Mouse (Mus musculus) lung, embryonic 15.5 days (tissue): ENCODE measurements around the gene Ptgdr. TPM values are rescaled to one million over a fixed set of nuclear protein-coding genes. Genes with fewer than 3 reads are reported as not detected.
"Not testable (repeated sequence)": the region's sequence is repeated elsewhere in the genome, so short reads cannot be mapped to it uniquely, and the experiment has no call there.

Experiments used
- ATAC-seq: fragments of 200-750 bp; cut with Nextera tagmentation; 2 replicates; pipeline ENCODE4 v1.8.0; 2017; ENCODE audit warnings: moderate number of reproducible peaks, borderline replicate concordance; ENCODE audit not compliant: low FRiP score, low TSS enrichment; ENCODE audit errors: extremely low read depth
- H3K27ac ChIP-seq: fragments of 300-500 bp; sonication (generic); 2 replicates; pipeline ENCODE4 v1.5.1; 2015; ENCODE audit warnings: moderate library complexity, mild to moderate bottlenecking, inconsistent platforms
- H3K27me3 ChIP-seq: fragments of 300-500 bp; sonication (generic); 2 replicates; pipeline ENCODE4 v1.6.1; 2015; ENCODE audit warnings: inconsistent platforms
- H3K36me3 ChIP-seq: fragments of 300-500 bp; sonication (generic); 2 replicates; pipeline ENCODE4 v1.6.1; 2015; ENCODE audit warnings: inconsistent platforms
- H3K4me1 ChIP-seq: fragments of 300-500 bp; sonication (generic); 2 replicates; pipeline ENCODE4 v1.6.1; 2015; ENCODE audit warnings: inconsistent platforms
- H3K4me2 ChIP-seq: fragments of 300-500 bp; sonication (generic); 2 replicates; pipeline ENCODE4 v1.6.1; 2015; ENCODE audit warnings: inconsistent platforms, mild to moderate bottlenecking, moderate library complexity
- H3K4me3 ChIP-seq: fragments of 300-500 bp; sonication (generic); 2 replicates; pipeline ENCODE4 v1.5.1; 2015; ENCODE audit warnings: mild to moderate bottlenecking, inconsistent platforms
- H3K9ac ChIP-seq: fragments of 300-500 bp; sonication (generic); 2 replicates; pipeline ENCODE4 v1.6.1; 2015; ENCODE audit warnings: inconsistent platforms
- H3K9me3 ChIP-seq: fragments of 300-500 bp; sonication (generic); 2 replicates; pipeline ENCODE4 v1.6.1; 2016; ENCODE audit warnings: inconsistent platforms
- WGBS: fragments of 180-500 bp; shearing (Covaris S2); methylation state at CpG from one replicate; pipeline ENCODE4 v1.1.7; 2015; 5-methylcytosine and 5-hydroxymethylcytosine counted together
- polyA plus RNA-seq: library from polyadenylated mRNA; unstranded; fragments of >200 nt; fragmentation: Nextera tagmentation; extraction: Ambion mirVana; gene quantifications from 2 replicates; pipeline ENCODE4 v1.2.1, GENCODE M21; 2015

Ptgdr gene
- 0.09 and 0.11 TPM in 2 replicates for polyA plus RNA-seq

DNA sequence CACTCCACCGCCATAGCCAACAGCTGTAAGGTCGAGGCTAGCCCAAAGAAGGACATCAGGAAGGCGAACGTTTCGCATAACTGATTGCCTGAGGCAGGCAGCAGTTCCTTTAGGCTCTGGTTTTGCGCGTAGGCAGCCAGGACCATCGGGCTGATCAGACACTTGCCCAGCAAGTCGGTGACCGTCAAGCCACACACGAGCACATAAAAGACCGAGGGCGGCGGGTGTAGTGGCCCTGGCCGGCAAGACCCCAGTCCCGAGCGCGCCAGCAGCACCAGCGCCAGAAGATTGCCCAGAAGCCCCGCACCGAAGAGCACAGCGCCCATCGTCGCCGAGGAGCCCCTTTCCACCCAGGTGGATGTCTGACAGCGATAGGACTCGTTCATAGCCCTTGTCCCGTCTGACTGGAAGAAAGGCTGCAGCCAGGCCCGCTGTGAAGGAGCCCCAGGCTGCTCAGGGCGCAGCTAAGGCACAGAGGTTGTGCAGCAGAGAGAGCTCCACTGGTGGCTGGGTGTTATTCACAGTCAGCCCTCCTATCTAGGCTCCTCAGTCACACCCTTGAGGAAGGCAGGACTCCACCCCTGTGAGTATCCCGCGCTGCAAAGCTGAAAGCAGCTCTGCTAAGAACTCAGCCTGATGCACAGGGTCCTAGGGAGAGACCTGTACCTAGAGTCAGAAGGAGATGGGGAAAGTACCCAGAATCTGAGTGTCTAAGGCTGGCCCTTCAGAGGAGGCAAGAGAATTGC is at the start of gene Ptgdr:
TSS of gene Ptgdr (minus strand) at position 508 of the 746 bp plus-strand sequence.
- ATAC-seq, result no peak
- Histone ChIP-seq H3K27me3 (peaks cover 22% of the 10 kb centered on the region), H3K4me1 (peaks cover 10% of the 10 kb centered on the region; the same call in 1 of the 2 replicates), H3K9ac (no peak within 1 kb of the TSS), H3K4me3 (peak within 1 kb of the TSS; percentile 21), H3K36me3 (no peaks in the 10 kb centered on the region), H3K27ac (no peak within 1 kb of the TSS), H3K4me2 (peak within 1 kb of the TSS; percentile 53), H3K9me3 (no peaks in the 10 kb centered on the region)
- WGBS, result 2% methylated on average over 32 of the region's 32 CpGs

DNA sequence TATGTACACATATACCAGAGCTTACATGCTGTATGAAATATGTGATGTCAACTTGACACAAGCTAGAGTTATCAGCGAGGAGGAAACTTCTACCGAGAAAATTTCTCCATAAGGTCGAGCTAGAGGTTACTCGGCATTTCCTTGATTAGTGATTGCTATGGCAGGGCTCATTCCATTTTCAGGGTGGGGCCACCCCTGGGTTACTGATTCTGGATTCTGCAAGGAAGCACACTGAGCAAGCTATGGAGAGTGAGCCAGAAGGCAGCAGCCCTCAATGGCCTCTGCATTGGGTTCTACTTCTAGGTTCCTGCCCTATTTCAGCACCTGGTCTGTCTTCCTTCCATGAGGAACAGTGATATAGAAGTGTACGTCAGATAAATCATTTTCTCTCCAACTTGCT is 48.6 kb upstream of the Ptgdr start:
- Histone ChIP-seq H3K4me1 (no peaks in the 10 kb centered on the region), H3K9me3 (no peaks in the 10 kb centered on the region), H3K36me3 (no peaks in the 10 kb centered on the region), H3K27me3 (no peaks in the 10 kb centered on the region), H3K4me2 (no peak overlapping the region), H3K27ac (no peak overlapping the region), H3K4me3 (no peak overlapping the region), H3K9ac (no peak overlapping the region)
- 75% methylated on average over 5 of the region's 5 CpGs for WGBS
- no peak for ATAC-seq

DNA sequence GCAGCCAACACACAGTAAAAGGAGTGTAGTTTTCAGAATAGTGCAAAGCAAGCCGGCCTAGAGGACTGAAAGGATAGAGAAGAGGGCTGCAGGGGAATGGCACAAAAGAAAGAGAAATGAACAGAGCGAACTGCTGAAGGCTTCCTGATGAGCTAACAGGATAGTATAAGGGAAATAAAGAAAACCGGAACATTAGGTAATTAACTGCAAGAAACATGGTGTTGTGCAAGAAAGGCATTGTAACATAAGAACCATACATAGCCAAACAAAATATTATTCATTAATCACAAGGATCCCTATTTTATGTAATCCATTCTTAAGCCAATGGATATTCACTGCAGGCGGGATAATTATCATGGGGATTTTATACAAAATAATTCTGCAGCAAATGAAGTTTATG is 45.0 kb upstream of the Ptgdr start:
- Histone ChIP-seq H3K9ac (no peak overlapping the region), H3K36me3 (no peaks in the 10 kb centered on the region), H3K4me2 (no peak overlapping the region), H3K9me3 (no peaks in the 10 kb centered on the region), H3K4me1 (no peaks in the 10 kb centered on the region), H3K27ac (no peak overlapping the region), H3K27me3 (no peaks in the 10 kb centered on the region), H3K4me3 (no peak overlapping the region)
- no peak for ATAC-seq
- WGBS, result 77% methylated on average over 4 of the region's 4 CpGs

GRCm38 (mm10) chr14:44901735-44902134 is 42.6 kb upstream of the Ptgdr start:
- not testable (repeated sequence) for H3K27me3 ChIP-seq, H3K4me1 ChIP-seq, H3K27ac ChIP-seq, ATAC-seq, H3K4me3 ChIP-seq, H3K9me3 ChIP-seq, H3K4me2 ChIP-seq, H3K36me3 ChIP-seq, H3K9ac ChIP-seq

DNA sequence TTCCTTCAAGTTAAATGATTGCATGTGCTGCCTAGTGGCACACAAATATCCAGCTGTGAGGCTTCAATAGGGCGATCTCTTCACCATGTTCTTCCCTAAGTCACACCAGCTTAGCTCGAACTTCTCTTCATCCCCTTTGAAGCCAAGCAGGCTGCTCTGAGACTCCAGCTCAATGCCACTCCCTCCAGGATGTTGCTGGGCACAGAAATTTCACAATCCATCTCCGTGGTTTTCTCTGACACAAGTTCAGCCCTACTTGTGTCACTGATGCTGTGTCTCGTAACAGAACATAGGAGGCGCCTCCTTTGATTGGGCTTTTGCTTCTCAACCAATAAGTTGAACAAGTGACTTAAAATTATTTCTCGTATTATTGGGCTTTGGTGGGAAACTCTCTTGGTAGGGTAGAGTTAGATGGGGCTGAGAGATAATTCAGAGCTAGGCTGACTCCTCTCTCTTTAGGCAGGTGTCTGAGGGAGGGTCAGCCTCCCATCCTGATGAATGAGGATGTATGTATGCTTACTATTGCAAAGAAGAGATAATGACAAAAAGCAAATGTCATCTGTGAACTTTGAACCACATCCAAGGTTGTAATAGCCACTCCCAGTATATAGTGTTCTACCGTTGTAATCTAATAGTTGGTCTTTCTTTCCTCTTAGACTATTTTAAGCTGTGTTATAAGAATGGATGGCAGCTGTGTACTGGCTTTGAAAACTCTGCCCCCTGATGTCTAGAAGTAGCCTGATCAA is 32.4 kb upstream of the Ptgdr start:
- WGBS, result 66% methylated on average over 7 of the region's 7 CpGs
- no peak for ATAC-seq
- Histone ChIP-seq H3K4me2 (no peak overlapping the region), H3K27ac (no peak overlapping the region), H3K9me3 (no peaks in the 10 kb centered on the region), H3K27me3 (no peaks in the 10 kb centered on the region), H3K4me1 (no peaks in the 10 kb centered on the region), H3K36me3 (no peaks in the 10 kb centered on the region), H3K4me3 (no peak overlapping the region), H3K9ac (no peak overlapping the region)

DNA sequence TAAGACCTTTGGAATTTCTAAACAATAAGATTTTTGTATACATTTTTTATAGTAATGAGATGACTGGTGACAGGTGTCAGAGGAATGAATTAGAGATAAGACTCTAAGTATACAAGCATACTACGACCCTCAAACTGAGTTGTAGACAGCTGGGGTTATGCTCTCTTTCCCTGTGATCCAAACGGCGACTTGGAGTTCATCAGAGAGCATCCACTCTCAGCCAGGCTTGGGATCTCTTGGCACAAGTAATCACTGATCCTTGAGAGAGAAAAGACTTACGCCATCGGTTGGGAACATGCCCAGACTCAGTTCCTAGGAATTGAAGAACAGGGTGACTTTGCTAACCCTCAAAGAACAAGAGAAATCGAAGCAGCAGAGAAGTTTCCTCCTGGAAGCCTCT is 10.5 kb upstream of the Ptgdr start:
- Histone ChIP-seq H3K4me3 (no peak overlapping the region), H3K9me3 (no peaks in the 10 kb centered on the region), H3K4me1 (no peaks in the 10 kb centered on the region), H3K27ac (no peak overlapping the region), H3K27me3 (no peaks in the 10 kb centered on the region), H3K4me2 (no peak overlapping the region), H3K36me3 (no peaks in the 10 kb centered on the region), H3K9ac (no peak overlapping the region)
- peak; percentile 67; the same call in 1 of the 2 replicates for ATAC-seq
- WGBS, result 30% methylated on average over 6 of the region's 6 CpGs

- Histone ChIP-seq H3K9me3 (no peaks in the 10 kb centered on the region), H3K4me2 (no peak overlapping the region), H3K4me1 (0 out of 2 replicates have a peak, but pooled peaks cover 2% of the 10 kb centered on the region), H3K27ac (no peak overlapping the region), H3K9ac (no peak overlapping the region), H3K36me3 (no peaks in the 10 kb centered on the region), H3K27me3 (no peaks in the 10 kb centered on the region), H3K4me3 (no peak overlapping the region)
- 64% methylated on average over 8 of the region's 8 CpGs for WGBS
- no peak for ATAC-seq
Observed at GRCm38 (mm10) chr14:44865661-44866060, 6.5 kb upstream of the Ptgdr start.

- no peaks in the 10 kb centered on the region for H3K36me3 ChIP-seq
- no peak for ATAC-seq
- peaks cover 14% of the 10 kb centered on the region for H3K27me3 ChIP-seq
- WGBS, result 36% methylated on average over 4 of the region's 4 CpGs
- H3K9ac ChIP-seq, result no peak overlapping the region
- H3K4me3 ChIP-seq, result no peak overlapping the region
- no peak overlapping the region for H3K4me2 ChIP-seq
- H3K4me1 ChIP-seq, result peaks cover 10% of the 10 kb centered on the region; the same call in 1 of the 2 replicates
- H3K27ac ChIP-seq, result no peak overlapping the region
- no peaks in the 10 kb centered on the region for H3K9me3 ChIP-seq
Observed at GRCm38 (mm10) chr14:44863086-44863485, 3.9 kb upstream of the Ptgdr start.

DNA sequence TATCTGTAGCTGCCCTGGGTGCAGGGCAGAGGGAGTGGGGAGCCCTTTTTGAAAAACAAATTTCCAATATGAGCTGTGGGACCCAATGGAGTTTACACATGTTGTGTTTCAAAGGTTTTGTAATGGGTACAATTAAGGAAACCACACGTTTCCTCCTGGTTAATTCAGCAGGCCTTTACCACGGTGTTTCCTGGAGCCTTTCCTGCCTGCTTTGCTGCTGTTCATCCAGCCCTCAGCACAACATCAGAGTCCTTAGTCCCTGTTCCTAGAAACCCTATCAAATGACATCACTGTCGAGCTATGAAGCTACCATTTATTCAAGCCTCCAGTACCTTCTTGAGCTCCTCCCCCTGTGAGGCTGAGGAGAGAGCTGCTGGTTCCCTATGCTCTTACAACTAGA is 2.0 kb upstream of the Ptgdr start:
- ATAC-seq, result no peak
- no peaks in the 10 kb centered on the region for H3K9me3 ChIP-seq
- H3K27me3 ChIP-seq, result peaks cover 22% of the 10 kb centered on the region
- H3K4me3 ChIP-seq, result no peak overlapping the region
- H3K4me1 ChIP-seq, result peaks cover 10% of the 10 kb centered on the region; the same call in 1 of the 2 replicates
- no peak overlapping the region for H3K9ac ChIP-seq
- no peak overlapping the region for H3K4me2 ChIP-seq
- WGBS, result 45% methylated on average over 3 of the region's 3 CpGs
- H3K27ac ChIP-seq, result no peak overlapping the region
- H3K36me3 ChIP-seq, result no peaks in the 10 kb centered on the region

DNA sequence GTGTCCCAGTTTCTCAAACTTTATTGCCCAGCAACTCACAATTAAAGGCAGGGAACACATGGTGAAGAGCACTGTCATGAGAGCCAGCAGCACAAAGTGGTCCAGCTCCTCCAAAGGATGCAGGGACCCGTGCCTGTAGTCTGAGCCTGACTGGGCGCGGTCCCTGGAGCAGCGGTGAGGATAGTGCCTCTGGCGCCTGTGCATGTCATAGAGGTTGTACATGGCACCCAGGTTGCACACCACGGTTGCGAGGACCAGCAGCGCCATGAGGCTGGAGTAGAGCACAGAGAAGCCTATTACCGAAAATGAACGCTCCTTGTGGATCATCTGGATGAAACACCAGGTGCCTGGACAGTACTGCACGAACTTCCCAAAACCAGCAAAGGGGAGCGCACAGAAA is 803 bp downstream of the Ptgdr start:
- H3K4me2 ChIP-seq, result peak overlapping the region; percentile 53
- H3K9ac ChIP-seq, result no peak overlapping the region
- no peaks in the 10 kb centered on the region for H3K36me3 ChIP-seq
- no peak overlapping the region for H3K27ac ChIP-seq
- peaks cover 8% of the 10 kb centered on the region; the same call in 1 of the 2 replicates for H3K4me1 ChIP-seq
- no peaks in the 10 kb centered on the region for H3K9me3 ChIP-seq
- peaks cover 22% of the 10 kb centered on the region for H3K27me3 ChIP-seq
- WGBS, result 14% methylated on average over 12 of the region's 12 CpGs
- no peak overlapping the region for H3K4me3 ChIP-seq
- ATAC-seq, result no peak

GRCm38 (mm10) chr14:44850637-44851036 is 8.5 kb downstream of the Ptgdr start:
- H3K9me3 ChIP-seq, ATAC-seq, H3K4me3 ChIP-seq, H3K9ac ChIP-seq, H3K27ac ChIP-seq, H3K36me3 ChIP-seq, H3K27me3 ChIP-seq, H3K4me2 ChIP-seq, H3K4me1 ChIP-seq: not testable (repeated sequence)
- 7% methylated on average over 3 of the region's 3 CpGs for WGBS

DNA sequence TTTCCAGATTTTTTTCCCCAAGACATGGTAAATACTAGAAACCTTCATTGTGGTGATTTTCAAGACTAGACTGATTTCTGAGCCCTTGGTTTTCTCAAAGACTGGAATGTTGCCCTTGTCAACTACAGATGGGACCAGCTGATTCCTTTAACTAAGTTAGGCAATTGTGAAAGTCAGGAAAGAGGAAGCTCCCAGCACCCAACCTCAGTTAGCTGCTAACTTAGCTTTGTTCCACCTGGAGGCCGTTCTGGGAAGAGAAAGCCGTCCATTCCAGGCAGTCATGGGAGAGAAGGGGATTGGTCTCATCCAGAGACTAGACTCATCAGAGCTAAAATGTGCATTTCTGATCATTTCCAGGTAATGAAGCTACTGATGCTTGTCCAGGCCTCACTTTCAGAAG is 11.4 kb downstream of the Ptgdr start:
- Histone ChIP-seq H3K9me3 (no peaks in the 10 kb centered on the region), H3K9ac (no peak overlapping the region)
- WGBS, result 85% methylated on average over 2 of the region's 2 CpGs

More for the DNA sequence above, 11.4 kb downstream of the Ptgdr start:
- no peak overlapping the region for H3K4me3 ChIP-seq
- no peak for ATAC-seq
- H3K27me3 ChIP-seq, result no peaks in the 10 kb centered on the region
- no peak overlapping the region for H3K27ac ChIP-seq
- H3K4me2 ChIP-seq, result no peak overlapping the region
- H3K36me3 ChIP-seq, result no peaks in the 10 kb centered on the region
- H3K4me1 ChIP-seq, result no peaks in the 10 kb centered on the region
